Mouse (Mus musculus): Measurements from ENCODE around the gene Gtf2ird1. TPM values are rescaled to one million over a fixed set of nuclear protein-coding genes. Genes with fewer than 3 reads are reported as not detected.
"Not testable (repeated sequence)": the region's sequence is repeated elsewhere in the genome, so short reads cannot be mapped to it uniquely, and the experiment has no call there.

The Gtf2ird1 gene
- total RNA-seq, 2 experiments from 2014 or later: 28.0 to 35.0 TPM

DNA sequence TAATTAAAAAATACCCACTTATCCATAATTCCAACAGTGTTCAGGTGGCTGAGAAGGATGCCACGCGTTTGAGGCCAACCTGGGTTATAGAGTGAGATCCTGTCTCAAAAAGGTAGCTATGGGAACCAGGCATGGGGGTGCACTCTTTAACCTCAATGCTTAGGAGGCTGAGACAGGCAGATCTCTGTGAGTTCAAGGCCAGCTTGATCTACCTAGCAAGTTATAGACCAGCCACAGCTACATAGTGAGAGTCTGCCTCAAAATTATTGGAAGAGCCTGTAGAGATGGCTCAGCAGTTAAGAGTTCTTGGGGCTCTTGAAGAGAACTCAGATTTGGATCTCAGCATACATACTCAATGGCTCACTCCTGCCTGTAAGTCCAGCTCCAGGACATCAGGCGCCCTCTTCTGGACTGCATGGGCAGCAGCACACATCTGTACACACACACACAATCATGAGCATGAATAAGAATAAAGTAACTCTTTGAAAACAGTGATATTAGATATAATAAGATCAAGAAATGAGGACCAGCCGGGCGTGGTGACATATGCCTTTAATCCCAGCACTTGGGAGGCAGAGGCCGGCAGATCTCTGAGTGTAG, 18.6 kb upstream of the Gtf2ird1 start:
- DNase-seq (ENCODE audit: low spot score in 2 of 2): no peak

DNA sequence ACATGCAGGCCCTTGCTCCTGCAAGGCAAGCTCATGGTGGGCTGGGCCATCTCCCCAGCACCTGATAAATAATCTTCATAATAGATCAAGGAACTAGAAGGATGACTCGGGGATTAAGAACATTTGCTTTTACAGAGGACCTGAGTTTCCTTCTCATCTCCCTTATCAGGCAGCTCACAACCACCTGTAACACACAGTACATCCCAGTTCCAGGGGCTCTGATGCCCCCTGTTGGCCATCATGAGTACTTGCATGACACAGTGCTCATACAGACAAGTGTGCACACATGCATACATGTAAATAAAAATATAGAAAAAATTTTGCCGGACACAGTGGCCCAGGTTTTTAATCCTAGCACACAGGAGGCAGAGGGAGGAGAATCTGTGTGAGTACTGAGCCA, 17.4 kb upstream of the Gtf2ird1 start:
- DNase-seq (ENCODE audit: low spot score in 2 of 2): no peak

DNA sequence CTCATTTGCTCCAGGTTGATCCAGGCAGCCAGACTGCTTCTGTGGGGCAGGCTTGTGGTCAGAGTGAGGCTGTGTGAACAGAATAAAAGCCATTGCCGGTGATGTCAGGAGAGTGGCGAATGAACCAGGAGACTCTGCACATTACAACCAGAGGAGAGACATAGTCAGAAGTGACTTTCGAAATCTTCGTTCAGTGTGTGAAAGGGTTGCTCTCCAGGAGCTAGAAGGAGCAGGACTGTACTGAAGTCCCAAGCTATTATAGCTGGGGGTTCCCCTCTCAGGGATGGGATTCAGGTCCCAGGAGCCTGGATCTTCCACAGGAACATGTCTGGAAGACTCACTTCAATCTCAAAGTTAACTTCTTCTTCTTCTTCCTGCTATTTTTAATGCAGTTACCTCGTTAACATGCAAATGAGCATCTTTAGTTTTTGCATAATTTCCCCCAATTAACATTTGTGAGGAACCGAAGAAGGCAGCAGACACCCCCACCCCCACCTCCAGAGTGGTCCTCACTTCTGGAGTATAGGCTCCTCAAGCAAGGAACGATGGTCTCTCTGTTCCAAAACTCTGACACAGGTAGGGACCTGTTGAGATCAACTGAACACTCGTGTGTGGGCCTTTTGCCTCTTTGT, 14.1 kb upstream of the Gtf2ird1 start:
- DNase-seq (ENCODE audit: low spot score in 2 of 2): no peak

DNA sequence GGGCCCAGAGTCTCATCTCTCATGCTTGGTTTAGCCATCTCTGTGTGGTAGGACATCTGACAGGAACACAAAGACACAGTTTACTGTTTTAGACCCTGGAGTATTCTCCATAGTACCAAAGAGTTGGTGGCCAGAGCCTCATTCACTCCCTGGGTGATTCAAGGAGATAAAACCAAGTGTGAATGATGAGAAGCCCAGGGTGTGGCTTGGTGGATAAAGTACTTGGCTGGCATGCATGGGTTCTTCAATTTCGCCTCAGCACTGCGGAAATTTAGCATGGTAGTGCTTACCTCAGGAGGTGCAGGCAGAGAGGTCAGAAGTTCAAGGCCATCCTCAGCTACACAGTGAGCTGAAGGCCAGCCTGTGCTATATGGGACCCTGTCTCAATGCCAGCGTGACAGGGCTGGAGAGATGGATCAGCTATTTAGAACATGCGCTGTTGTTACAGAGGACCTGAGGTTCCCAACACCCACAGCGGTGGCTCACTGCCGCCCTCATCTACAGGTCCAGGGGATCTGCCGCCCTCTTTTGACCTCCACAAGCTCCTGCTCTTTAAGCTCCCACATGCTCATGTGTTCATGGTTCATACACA, 13.1 kb upstream of the Gtf2ird1 start:
- DNase-seq (ENCODE audit: low spot score in 2 of 2): no peak

DNA sequence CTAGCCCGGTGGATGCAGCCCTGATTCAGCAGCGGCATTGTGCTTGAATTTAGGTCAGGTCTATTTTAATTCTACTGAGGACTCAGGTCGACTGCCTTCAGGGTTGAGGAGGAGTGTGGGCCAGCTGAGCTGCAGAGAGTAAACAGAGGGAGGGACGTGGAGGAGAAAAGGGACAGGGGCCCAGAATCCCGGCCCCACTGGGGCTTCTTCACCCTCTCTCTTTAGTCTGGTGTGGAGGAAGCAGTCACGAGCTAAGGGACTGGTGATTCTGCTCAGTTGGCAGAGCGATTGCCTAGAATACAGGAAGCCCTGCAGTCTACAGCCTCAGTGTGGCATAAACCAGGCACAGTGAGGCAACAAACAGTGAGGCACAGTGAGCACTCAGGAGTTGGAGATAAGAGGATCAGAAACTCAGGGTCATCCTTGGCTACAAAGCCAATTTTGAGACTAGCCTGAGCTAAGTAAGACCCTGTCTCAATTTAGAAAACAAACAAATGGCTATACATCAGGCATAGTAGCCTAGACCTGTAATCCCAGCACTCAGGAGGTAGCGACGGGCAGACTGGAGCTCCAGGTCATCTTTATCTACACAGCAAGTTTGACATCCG, 11.7 kb upstream of the Gtf2ird1 start:
- DNase-seq (ENCODE audit: low spot score in 2 of 2): no peak

DNA sequence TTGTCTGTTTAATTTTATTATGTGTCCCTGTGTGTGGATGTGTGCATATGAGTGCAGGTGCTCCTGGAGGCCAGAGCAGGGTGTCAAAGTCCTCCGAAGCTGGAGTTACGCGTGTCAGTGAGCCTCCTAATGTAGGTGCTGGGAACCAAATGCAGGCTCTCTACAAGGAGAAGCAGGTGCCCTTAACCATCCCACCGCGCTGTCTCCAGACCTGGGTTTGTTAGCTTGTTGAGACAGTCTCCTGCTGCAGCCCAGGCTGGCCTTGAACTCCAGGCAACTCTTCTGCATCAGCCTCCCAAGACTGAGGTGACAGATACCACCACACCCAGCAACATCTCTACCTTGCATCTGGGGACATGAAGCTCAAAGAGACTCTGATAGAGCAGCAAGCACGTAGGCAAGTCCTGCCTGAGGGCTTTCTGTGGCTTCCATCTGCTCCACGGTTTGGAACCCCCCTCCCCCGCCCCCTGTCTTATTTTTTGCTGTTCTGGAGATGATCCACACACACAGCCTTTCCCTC, 10.6 kb upstream of the Gtf2ird1 start:
- DNase-seq (ENCODE audit: low spot score in 2 of 2): no peak

DNA sequence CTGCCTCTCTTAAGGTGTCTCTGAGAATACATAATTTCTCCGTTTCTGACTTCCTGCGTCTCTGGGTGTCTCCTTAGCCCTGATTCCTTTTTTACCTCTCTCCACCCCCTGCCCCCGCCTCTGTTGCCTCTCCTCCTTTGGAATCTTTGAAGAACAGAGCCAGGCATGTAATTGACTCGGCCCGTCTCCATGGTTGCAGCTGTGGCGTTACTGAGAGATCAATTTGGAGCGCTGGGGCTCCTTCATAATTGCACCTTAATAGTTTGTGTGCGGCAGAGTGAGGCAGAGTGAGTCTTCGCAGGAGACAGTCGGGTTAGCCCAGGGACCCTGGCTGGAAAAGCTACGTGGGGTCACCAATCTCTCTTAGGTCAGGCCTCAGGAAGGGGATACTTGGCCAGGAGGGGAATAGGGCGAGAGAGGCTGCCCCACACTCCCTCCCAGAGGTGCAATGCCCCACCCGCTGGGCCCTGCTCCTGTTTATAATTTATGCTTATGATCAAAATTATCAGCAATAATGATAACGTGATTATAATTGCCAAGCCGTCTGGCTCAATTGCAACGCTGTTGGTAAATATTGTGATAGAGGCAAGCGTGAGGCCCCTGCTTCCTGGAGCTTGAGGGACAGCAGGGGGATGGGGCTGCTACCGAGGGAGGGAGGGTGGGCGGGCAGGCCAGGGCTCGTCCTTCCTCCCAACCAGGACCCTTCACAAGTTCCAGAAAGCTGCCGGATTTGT, 9.9 kb upstream of the Gtf2ird1 start:
- no peak for DNase-seq (ENCODE audit: low spot score in 2 of 2)

DNA sequence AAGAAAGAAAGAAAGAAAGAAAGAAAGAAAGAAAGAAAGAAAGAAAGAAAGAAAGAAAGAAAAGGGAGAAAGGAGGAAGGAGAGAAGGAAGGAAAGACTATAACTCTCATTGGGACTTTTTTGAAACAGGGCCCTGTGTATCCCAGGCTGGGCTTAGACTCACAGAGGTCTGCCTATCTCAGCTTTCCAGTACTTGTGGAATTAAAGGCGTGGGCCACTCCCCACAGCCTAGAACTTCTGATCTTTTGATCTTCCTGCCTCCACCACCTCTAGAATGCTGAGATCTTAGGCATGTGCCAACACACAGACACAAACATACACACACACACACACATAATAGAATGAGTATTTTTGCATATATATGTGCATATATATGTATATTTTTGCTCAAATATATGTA, 8.7 kb upstream of the Gtf2ird1 start:
- no peak for DNase-seq (ENCODE audit: low spot score in 2 of 2)

DNA sequence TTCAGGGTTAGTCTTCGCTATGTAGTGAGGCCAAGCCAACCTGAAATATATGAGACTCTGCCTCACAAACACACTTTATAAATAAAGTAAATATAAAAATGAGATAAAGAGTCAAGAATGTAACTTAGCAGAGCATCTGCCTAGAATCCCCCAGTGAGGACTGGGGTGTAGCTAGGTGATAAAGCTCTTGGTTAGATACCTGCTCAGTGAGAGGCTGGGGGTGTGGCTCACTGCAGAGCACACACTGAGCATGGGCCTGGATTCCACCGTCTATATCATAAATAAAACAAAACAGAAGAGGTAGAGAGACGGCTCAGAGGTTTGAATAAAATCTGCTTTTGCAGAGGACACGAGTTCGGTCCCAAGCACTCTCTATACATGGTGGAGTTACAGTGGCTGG, 7.7 kb upstream of the Gtf2ird1 start:
- no peak for DNase-seq (ENCODE audit: low spot score in 2 of 2)

DNA sequence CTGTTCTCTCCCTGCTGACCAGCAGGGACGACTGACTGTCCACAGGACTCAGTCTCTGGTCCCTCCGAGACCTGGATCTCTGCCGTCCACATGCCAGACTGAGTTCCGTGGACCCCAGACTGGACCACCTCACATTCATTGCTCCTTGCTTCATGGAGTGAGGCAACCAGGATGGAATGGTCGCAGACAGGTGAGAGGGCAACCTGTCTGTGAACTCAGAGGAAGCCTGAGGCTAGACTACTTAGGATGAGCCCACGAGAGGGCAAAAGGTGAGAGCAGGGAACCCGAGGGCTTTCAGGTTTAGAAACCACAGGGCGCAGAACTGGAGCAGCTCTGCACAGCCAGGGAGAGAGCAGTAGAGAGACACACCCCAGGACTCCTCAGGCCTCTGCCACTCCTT, 6.2 kb upstream of the Gtf2ird1 start:
- no peak for DNase-seq (ENCODE audit: low spot score in 2 of 2)

DNA sequence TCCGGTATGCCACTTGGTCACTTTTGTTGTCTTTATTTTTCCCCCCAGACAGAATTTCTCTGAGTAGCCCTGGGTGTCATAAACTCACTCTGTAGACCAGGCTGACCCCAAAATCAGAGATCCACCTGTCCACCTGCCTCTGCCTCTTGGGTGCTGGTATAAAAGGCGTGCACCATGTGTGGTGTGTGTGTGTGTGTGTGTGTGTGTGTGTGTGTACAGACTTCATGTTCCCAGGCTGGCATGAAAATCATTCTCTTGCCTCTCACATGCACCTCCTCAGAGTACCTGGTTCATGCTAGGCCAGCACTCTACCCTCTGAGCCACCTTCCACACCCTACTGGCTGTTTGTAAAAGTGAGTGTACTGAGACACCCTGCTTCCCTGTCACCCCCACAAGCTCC, 5.8 kb upstream of the Gtf2ird1 start:
- no peak for DNase-seq (ENCODE audit: low spot score in 2 of 2)

DNA sequence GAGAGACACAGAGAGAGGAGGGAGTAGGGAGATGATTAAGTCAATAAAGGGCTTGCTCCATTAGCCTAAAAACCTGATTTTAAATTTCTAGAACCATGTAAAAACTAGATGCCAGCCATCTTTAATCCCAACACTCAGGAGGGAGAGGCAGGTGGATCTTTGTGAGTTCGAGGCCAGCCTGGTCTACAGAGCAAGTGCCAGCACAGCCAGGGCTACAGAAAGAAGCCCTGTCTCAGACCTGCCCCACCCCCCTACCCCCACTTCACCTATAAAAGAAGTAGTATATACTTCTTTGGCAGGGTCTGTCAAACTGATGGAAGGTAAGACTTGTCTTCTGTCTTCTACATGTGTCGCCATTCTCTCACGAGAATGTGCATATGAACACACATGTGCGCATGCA, 4.0 kb upstream of the Gtf2ird1 start:
- no peak for DNase-seq (ENCODE audit: low spot score in 2 of 2)

DNA sequence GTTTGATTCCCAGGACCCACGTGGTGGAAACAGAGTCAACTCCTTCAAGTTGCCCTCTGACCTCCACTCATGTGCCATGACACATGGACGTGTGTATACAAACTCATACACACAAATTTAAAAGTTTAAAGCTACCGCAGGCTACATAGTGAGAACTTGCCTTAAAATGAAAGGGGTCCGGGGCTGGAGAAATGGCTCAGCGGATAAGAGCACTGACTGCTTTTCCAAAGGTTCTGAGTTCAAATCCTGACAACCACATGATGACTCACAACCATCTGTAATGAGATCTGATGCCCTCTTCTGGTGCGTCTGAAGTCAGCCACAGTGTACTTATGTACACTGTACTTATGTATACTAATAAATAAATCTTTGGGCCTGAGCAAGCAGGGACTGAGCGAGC, 2.6 kb upstream of the Gtf2ird1 start:
- no peak for DNase-seq (ENCODE audit: low spot score in 2 of 2)

DNA sequence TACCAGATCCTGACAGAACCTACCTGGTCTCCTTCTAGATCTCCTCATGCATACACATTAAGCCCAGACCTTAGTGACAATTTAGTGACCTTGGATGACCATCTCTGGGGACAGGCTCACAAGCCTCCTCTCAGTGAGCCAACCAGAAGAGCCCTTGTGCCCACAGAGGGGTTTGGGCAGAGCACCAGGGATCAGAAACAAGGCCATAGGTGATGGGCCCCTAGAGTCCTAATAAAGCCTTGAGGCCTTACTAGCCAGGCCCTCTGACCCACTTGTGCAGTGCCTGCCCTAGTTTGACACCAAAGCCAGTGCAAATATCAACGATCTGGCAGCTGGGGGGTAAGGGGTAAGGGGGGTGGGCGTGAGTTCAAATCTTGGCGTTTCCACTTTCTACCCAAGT, 1.9 kb upstream of the Gtf2ird1 start:
- DNase-seq (ENCODE audit: low spot score in 2 of 2): no peak

DNA sequence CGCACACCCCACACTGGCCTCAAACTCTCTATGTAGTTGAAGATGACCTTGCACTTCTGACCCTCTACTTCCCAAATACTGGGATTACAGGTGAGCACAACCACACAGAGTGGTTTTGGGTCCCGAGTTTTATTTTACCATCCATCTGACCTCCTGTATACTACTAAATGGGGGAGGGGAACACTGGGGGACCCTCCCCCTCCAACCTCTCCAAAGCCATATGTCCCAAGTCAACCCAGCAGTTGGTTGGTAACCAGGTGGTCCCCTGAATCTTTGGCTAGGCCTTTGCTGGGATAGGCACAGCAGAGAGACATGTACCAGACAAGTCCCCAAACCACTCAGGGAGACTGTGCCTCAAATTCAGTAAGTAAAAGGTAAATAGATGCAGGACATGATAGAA, 855 bp upstream of the Gtf2ird1 start:
- no peak for DNase-seq (ENCODE audit: low spot score in 2 of 2)

DNA sequence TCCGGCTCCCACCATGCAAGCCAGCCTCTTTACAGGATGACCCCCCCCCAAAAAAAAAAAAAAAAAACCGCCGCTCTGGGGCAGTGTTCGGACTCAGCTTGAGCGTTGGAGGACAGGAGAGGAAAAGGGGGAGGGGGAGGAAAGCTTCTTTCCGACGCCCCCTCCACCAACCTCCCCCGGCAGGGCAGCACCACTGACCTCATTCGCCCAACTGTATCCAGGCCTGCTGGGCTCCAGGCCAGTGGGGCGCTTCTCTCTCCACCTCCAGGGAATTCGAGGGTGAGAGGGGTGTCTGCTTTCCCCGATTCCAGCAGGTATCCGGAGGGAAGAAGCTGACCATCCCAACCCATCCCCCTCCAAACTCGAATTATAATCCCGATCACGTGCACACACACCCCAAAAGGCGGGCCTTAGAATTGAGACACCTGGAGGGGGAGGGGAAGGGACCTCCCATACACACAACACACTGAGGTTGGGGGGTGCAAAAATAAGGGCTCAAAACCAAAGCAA, 547 bp downstream of the Gtf2ird1 start:
- peak; percentile 35 to 37 for DNase-seq (ENCODE audit: low spot score in 2 of 2)

DNA sequence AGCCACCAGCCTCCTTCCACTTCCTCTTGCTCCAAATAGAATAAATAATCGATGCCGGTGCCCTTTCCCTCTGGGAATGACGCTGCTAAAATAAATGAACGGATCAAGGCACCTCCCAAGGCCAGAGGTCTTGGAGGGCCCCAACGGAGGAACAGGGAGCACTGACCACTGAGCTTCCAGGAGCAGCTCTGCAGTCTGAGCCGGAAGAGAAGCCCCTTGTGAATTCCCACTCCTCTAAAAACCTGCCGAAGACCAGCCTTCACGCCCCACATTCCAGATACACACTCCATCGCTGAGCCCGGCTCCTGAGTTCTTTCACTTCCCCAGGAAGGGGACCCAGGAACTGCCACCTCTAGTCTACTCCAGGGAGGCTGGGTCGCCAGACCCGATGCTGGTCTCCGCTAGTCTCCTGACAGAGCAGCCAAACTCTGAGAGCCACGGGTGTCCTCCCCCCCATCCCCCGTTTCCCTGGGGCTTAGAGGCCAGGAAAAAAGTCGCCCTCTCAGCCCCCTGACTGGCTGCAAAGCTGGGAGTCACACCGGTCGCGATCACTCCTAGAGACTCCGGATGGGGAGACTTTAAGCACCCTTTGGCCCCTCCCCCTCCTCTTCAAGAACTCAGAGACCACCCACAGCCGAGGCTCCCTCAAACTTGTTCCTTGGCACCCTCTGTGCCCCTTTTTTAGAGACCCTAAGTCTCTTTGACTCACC, 1.2 kb downstream of the Gtf2ird1 start:
- DNase-seq (ENCODE audit: low spot score in 2 of 2): no peak

DNA sequence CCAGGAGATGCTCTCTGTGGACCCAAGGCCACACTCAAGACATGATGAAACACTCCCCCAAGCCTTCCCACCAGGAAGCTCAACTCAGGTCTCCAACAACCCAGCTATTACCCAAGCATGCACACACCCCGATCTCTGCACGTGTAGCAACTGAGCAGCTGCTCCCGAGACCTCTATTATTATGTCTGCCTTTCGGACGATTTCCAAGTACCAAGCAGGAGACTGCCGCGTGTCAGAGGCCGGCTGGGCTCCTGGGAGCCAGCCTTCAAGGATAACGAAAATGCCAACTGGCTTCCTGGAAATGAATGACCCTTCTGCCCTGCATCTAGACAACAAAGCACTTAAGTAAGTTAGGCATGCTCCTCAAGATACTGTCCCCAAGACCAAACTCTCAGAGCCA, 2.1 kb downstream of the Gtf2ird1 start:
- no peak for DNase-seq (ENCODE audit: low spot score in 2 of 2)

DNA sequence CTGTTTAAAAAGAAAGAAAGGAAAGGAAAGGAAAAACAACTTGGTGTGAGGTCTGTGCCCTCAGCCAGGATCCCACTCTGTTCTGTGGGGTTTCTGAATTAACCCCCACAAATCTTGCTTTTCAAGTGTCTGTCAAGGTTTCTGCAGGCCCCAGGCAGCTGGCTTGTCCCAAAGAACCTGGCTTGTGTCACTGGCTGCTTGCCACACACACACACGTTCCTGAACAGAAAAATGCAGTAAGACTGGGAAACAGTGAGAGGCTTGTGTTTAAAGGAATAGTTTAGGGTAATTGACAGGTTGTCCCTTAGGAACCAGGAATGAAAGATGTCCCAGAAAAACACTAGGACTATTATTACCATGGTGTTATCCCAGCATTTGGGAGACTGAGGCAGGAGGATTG, 2.9 kb downstream of the Gtf2ird1 start:
- no peak for DNase-seq (ENCODE audit: low spot score in 2 of 2)

DNA sequence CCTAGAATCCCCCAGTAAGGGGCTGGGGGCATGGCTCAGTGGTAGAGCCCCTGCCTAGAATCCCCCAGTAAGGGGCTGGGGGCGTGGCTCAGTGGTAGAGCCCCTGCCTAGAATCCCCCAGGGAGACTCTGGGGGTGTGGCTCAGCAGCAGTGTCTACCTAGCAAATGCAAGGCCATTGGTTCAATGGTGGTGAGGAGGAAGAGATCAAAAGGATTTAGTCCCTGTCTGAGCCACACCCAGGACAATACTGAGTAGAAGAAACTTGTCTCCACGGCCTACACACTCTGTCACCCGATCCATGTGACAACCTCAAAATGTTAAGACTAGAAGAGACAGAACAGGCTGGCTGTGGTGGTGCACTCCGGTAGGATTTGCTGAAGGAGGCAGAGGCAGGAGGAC, 9.8 kb downstream of the Gtf2ird1 start:
- DNase-seq (ENCODE audit: low spot score in 2 of 2): not testable (repeated sequence)

DNA sequence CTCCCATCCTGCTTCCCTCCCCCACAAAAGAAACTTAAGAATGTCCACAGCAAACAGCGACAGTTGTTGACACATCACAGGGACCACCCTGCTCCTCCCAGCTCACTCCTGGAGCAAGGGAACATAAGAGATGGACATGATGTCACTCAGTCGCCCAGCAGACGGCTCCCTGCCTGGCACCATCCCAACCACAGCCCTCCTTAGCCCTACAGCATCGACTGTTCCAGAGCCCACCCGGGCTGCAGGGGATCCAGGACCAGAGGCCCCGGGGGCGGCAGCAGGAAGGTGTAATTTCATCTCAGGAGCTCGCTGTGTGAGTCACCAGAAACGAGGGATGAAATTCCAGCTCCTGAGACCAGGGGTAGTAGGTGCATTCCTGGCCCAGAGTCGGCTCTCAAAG, 10.6 kb downstream of the Gtf2ird1 start:
- DNase-seq (ENCODE audit: low spot score in 2 of 2): no peak
